Mouse (Mus musculus): Measurements from ENCODE around the gene Secisbp2. TPM values are rescaled to one million over a fixed set of nuclear protein-coding genes. Genes with fewer than 3 reads are reported as not detected.
"Not testable (repeated sequence)": the region's sequence is repeated elsewhere in the genome, so short reads cannot be mapped to it uniquely, and the experiment has no call there.

Gene Secisbp2
- polyA plus RNA-seq, 1 experiment from 2014 or later, result 31.9 TPM

DNA sequence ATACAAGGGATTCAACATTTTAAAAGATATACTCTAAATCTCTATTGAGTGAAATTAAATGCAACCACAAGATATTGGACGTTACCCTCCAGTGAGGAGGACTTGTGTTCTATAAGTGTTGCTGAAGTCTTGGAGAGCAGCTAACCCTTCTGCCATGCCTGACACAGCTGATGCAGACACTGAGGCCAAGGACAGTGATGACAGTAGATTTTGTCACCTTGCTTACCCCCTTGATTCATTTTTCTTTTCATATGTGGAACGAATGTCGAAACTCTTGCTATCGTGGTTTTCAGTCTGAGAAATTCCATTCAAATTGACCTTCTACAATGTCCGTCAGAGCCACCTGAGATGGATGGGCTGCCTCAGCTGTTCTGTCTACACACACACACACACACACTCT lies 28.9 kb upstream of the Secisbp2 start:
- no peak overlapping the region for H3K27ac ChIP-seq
- 89% methylated on average over 5 of the region's 5 CpGs for WGBS
- ATAC-seq (ENCODE audit: low FRiP score), result no peak

DNA sequence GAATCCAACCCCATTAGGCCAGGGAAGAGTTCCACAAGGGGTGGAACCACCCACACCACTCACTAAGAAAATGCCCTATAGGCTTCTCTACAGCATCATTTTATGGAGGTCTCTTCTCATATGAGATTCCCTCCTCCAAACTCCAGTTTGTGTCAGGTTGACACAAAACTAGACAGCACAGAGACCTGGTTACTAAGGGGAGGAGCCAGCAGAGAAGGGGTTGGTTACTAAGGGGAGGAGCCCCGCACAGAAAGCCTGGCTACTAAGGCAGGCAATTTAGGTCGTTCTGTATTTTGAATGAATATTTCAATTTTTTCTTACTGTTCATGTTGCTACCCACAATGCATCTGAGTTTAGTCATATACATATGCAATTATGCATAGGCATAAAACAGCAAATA lies 27.8 kb upstream of the Secisbp2 start:
- no peak for ATAC-seq (ENCODE audit: low FRiP score)

More for the DNA sequence above, 28.9 kb upstream of the Secisbp2 start:
- Histone ChIP-seq H3K4me3 (no peak overlapping the region), H3K27me3 (no peaks in the 10 kb centered on the region), H3K4me1 (replicated peaks) (no peaks in the 10 kb centered on the region), H3K36me3 (no peaks in the 10 kb centered on the region), H3K9ac (no peak overlapping the region), H3K4me2 (no peak overlapping the region), H3K9me3 (no peaks in the 10 kb centered on the region)

DNA sequence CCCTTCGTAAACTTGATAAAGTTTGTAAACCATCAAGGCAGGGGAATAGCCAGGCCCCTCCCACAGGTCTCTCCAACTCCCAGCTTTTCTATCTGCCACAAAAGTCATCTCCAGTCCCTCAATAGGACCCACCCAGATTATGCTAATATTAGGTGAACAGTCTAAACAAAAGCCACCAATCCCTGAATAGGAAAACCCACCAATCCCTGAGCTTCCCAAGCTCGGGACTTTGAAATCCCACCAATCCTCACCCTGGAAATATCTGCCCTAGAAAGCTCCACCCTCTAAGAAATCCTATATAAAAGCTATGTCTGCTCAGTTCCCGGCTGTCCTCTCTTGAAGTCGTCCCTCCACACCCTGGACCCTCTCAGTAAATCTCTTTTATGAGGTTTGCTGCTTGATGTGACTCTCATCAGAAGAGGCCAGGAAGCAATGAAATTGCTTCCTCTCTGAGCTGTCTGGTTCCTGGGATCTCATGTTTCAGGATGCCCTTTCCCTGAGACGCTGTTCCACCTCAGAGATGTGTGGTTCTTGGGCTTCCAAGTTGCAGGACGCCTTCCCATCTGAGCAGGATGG lies 23.1 kb upstream of the Secisbp2 start:
- no peak overlapping the region for H3K9ac ChIP-seq
- H3K4me2 ChIP-seq, result no peak overlapping the region
- no peak overlapping the region for H3K4me3 ChIP-seq
- no peaks in the 10 kb centered on the region for H3K27me3 ChIP-seq
- H3K36me3 ChIP-seq, result no peaks in the 10 kb centered on the region
- H3K27ac ChIP-seq, result no peak overlapping the region
- ATAC-seq (ENCODE audit: low FRiP score), result no peak
- no peaks in the 10 kb centered on the region for H3K9me3 ChIP-seq
- 88% methylated on average over 6 of the region's 6 CpGs for WGBS
- no peaks in the 10 kb centered on the region for H3K4me1 ChIP-seq (replicated peaks)

More for the DNA sequence above, 27.8 kb upstream of the Secisbp2 start:
- Histone ChIP-seq H3K9me3 (no peaks in the 10 kb centered on the region), H3K9ac (no peak overlapping the region), H3K4me2 (no peak overlapping the region), H3K27ac (no peak overlapping the region), H3K27me3 (no peaks in the 10 kb centered on the region), H3K36me3 (no peaks in the 10 kb centered on the region), H3K4me1 (replicated peaks) (no peaks in the 10 kb centered on the region), H3K4me3 (no peak overlapping the region)
- 89% methylated on average over 2 of the region's 2 CpGs for WGBS

DNA sequence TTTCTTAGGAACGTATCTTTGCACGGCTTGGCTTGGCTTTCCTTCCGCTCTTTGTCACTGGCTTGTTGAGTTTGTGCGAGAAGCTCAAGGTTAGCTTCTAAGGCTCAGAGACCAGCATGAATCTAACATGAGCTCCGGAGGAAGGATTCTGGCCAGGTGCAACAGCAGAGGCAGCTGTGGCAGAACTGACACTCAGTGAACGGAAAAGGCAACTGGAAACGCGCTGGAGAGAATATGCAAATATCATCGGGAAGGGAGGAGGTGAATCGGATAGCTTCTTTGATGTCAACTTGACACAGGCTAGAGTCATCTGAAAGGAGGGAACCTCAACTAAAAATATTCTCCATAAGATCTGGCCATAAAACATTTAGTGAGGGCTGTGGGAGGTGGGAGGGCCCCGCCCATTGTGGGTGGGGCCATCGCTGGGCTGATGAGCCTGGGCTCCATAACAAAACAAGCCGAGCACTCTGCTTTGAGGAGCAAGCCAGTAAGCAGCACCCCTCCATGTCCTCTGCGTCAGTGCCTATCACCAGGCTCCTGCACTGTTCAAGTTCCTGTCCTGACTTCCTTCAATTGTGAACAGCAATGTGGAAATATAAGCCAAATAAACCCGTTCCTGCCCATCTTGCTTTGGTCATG lies 20.0 kb upstream of the Secisbp2 start:
- Histone ChIP-seq H3K4me1 (replicated peaks) (no peaks in the 10 kb centered on the region), H3K4me2 (no peak overlapping the region), H3K9ac (no peak overlapping the region), H3K9me3 (no peaks in the 10 kb centered on the region), H3K27ac (no peak overlapping the region), H3K36me3 (no peaks in the 10 kb centered on the region), H3K27me3 (no peaks in the 10 kb centered on the region), H3K4me3 (no peak overlapping the region)
- no peak for ATAC-seq (ENCODE audit: low FRiP score)
- 79% methylated on average over 15 of the region's 15 CpGs for WGBS

DNA sequence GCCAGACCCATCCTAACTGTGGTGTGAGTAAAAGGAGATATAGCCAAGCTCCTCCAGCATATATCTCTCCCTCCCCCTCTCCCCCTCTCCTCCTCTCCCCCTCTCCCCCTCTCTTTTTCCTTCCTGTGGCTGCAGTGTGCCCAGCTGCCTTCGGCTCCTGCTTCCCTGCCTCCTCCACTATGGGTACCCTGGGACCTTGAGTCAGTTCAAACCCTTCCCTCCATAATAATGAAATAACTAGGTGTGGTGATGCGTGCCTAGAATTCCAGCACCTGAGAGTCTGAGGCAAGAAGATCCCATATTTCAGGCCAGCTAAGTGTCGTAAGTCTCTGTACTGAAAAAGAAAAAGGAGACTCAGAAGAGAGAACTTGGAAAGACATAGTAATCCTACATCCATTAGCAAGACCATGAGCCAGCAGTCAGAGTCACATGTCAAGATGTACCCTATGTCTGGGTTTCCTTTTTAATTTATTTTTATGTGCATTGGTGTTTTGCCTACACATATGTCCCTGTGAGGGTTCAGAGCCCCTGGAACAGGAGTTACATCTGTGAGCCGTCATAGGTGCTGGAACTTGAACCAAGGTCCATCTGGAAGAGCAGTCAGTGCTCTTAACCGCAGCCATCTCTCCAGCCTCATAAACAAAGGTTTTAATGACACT lies 18.8 kb upstream of the Secisbp2 start:
- no peak overlapping the region for H3K9ac ChIP-seq
- H3K4me3 ChIP-seq, result no peak overlapping the region
- ATAC-seq (ENCODE audit: low FRiP score), result no peak
- H3K9me3 ChIP-seq, result no peaks in the 10 kb centered on the region
- no peak overlapping the region for H3K27ac ChIP-seq
- H3K36me3 ChIP-seq, result no peaks in the 10 kb centered on the region
- 86% methylated on average over 5 of the region's 5 CpGs for WGBS
- no peak overlapping the region for H3K4me2 ChIP-seq
- no peaks in the 10 kb centered on the region for H3K27me3 ChIP-seq
- no peaks in the 10 kb centered on the region for H3K4me1 ChIP-seq (replicated peaks)

DNA sequence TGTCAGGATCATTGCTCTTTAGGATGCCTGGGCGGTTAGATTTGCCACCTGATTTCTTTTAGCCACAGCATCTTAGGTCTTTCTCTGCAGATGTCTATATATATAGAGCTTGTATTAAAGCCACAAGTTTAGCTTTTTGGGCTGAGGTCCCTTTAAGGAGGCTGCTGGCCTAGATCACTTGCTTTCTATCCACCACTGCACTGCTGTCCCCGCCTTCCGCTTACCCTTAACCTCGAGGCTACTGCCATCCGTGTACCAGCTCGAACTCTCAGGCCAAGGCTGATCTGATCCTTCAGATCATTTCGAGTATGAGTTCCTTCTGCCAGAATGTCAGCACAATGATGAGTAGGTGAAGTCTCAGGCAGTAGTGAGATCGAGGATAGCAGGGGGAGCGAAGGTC lies 16.1 kb upstream of the Secisbp2 start:
- 72% methylated on average over 4 of the region's 9 CpGs for WGBS
- H3K4me2 ChIP-seq; H3K4me3 ChIP-seq; H3K9ac ChIP-seq; H3K4me1 ChIP-seq (replicated peaks); H3K36me3 ChIP-seq; ATAC-seq (ENCODE audit: low FRiP score); H3K27ac ChIP-seq; H3K27me3 ChIP-seq; H3K9me3 ChIP-seq: not testable (repeated sequence)

DNA sequence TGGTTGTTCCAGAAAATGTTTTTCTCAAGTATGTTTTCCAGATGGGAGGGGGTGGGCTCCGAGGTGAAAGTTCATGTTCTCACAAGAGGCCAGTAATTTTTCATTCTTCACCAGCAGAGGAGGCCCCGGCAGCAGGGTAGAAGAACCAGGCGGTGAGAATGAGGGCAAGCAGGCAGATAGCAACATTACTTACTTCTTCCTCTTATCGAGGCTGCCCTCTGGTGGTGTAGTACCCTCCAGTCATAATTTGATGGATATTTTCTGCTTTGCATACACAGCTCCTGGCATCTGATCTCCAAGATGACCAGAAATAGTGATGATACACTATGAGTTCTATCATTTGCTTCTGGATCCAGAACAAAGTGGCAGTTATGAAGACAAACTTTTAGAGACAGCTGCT lies 12.5 kb upstream of the Secisbp2 start:
- 92% methylated on average over 4 of the region's 4 CpGs for WGBS
- Histone ChIP-seq H3K4me1 (replicated peaks) (no peaks in the 10 kb centered on the region), H3K4me3 (no peak overlapping the region), H3K27me3 (no peaks in the 10 kb centered on the region), H3K36me3 (no peaks in the 10 kb centered on the region), H3K4me2 (no peak overlapping the region), H3K27ac (no peak overlapping the region), H3K9ac (no peak overlapping the region), H3K9me3 (no peaks in the 10 kb centered on the region)
- no peak for ATAC-seq (ENCODE audit: low FRiP score)

DNA sequence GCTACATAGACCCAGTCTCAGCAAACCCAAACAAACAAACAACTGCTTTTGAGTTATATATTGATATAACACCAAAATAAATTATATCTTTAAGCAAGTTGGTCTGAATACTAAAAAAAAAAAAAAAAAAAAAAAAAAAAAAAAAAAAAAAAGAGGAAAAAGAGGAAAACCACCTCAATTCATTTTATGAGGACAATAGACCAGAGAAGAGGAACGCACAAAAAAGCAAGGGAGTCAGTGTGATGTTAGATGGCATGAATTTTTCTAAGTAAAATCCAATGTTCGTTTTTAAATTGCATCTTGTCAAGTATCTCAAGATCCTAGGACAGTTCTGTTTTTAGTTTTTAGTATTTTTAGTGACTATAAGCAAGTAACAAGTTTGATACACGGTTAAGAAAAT lies 10.1 kb upstream of the Secisbp2 start:
- no peaks in the 10 kb centered on the region for H3K36me3 ChIP-seq
- no peak overlapping the region for H3K27ac ChIP-seq
- H3K27me3 ChIP-seq, result no peaks in the 10 kb centered on the region
- WGBS, result 95% methylated on average over 3 of the region's 3 CpGs
- no peak overlapping the region for H3K4me2 ChIP-seq
- H3K4me3 ChIP-seq, result no peak overlapping the region
- H3K9me3 ChIP-seq, result no peaks in the 10 kb centered on the region
- no peak for ATAC-seq (ENCODE audit: low FRiP score)
- H3K9ac ChIP-seq, result no peak overlapping the region
- peaks cover 9% of the 10 kb centered on the region for H3K4me1 ChIP-seq (replicated peaks)

DNA sequence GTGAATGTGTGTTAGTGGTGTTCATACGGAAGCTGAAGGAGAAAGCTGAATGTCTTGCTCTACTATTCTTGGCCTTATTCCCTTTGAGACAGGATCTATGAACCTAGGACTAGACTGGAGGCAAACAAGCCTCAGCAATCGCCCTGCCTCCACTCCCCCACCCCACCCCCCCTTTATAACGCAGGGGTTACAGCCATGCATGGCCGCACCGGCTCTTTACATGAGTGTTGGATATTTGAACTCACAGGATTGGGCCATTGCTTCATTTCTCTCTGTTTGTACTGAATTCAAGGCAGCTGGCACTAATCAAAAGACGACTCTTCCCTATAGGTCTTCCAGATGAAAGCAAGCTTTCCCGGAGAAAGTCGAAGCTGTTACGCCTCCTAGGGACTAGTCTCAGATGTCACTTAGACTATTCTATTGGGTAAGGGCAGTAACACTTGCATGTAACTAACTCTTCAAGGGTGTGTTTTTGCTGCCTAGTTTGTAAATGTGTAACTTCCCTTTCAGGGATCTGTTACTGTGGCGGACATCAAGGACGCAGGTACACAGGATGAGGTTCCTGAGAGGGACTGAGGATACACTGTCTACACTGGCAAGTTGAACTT lies 9.2 kb upstream of the Secisbp2 start:
- WGBS, result 40% methylated on average over 11 of the region's 11 CpGs
- H3K4me3 ChIP-seq, result no peak overlapping the region
- no peak overlapping the region for H3K27ac ChIP-seq
- no peak overlapping the region for H3K9ac ChIP-seq
- ATAC-seq (ENCODE audit: low FRiP score), result no peak
- no peaks in the 10 kb centered on the region for H3K27me3 ChIP-seq
- no peak overlapping the region for H3K4me2 ChIP-seq
- no peaks in the 10 kb centered on the region for H3K36me3 ChIP-seq
- H3K4me1 ChIP-seq (replicated peaks), result peaks cover 9% of the 10 kb centered on the region
- no peaks in the 10 kb centered on the region for H3K9me3 ChIP-seq

DNA sequence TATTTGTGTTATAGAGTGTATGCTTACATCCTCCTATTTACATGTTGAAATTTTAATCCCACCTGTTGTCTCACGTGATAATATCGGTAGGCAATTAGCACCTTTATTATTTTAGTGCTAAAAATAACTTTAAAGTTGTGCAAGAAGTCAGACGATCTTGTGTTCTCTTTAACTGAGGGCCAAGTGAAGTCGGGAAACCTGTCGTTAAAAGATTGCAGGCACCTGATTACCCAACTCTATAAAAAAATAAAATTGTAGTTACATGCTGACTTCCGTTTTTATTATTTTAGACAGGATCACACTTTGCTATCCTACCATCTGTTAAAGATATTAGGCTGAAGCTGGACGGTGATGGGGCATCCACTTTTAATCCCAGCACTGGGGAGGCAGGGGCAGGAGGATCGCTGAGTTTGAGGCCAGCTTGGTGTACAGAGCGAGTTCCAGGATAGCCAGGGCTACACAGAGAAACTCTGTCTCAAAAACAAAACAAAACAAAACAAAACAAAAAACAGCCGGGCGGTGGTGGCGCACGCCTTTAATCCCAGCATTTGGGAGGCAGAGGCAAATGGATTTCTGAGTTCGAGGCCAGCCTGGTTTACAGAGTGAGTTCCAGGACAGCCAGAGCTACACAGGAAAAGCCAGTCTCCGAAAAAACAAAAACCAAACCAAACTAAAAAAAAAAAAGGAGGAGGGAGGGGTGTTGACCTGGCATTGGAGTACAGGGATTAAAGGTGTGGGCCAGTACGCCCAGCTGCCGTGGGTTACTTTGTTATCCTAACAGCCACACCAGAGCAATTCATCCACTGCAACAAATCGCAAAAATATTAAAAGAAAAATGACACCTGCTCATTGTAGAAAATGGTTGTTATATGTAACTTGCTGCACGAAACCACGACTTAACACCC lies 7.3 kb upstream of the Secisbp2 start:
- H3K36me3 ChIP-seq, result no peaks in the 10 kb centered on the region
- no peaks in the 10 kb centered on the region for H3K9me3 ChIP-seq
- H3K27ac ChIP-seq, result peak overlapping the region; percentile 66; the same call in 1 of the 2 replicates
- peak overlapping the region; percentile 93 for H3K4me2 ChIP-seq
- H3K27me3 ChIP-seq, result no peaks in the 10 kb centered on the region
- H3K4me1 ChIP-seq (replicated peaks), result peaks cover 9% of the 10 kb centered on the region
- H3K4me3 ChIP-seq, result peak overlapping the region; percentile 71
- WGBS, result 52% methylated on average over 20 of the region's 20 CpGs
- H3K9ac ChIP-seq, result peak overlapping the region; percentile 80
- peak; percentile 44 for ATAC-seq (ENCODE audit: low FRiP score)

DNA sequence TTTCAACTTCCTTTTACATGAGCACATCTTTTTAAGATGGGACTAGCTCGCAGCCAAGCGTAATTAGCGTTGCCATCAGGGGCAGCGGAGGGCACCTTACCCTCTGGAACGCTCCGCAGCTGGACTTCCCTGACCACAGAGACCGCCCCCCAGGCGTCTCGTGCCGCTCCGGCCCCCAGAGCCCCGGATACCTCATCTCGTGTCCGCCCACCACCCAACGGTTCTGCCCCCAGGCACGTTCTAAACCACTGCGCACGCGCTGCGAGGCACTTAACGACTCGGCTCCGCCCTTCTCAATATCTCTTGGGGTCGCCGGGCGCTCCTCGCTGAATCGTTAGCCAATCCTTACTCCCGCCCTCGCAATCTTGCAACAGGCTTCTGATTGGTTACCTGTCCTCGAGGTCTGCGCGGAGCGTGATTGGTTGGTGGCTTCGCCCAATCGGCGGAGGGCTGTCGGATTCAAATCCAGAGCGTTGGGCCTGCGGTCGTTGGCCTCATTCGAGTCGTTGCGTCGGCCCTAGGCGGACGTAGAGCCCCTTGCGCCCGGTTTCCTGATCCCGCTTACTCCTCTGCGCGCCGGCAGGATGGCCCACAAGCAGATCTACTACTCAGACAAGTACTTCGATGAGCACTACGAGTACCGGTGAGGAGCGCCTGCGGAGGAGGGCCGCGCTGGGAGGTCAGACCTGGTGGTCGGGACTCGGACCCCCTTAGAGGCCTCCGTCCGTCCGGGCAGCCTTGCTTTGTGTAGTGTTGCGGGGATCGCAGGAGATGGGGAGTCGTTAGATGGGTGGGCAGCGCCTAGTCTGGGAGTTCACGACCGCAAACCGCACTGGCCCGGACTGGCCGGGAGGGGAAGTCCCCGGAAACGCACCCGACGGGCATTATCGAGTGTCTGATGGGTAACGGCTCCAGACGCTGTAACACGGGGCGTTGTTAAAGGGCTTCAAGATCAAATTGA lies 6.4 kb upstream of the Secisbp2 start, which contains the start of gene Cks2:
Cks2 (plus strand) TSS at position 404 of the 961 bp plus-strand sequence.
- H3K9ac ChIP-seq, result peak within 1 kb of the TSS; percentile 80
- peak; percentile 99 for ATAC-seq (ENCODE audit: low FRiP score)
- peaks cover 9% of the 10 kb centered on the region for H3K4me1 ChIP-seq (replicated peaks)
- H3K9me3 ChIP-seq, result no peaks in the 10 kb centered on the region
- H3K36me3 ChIP-seq, result no peaks in the 10 kb centered on the region
- H3K27ac ChIP-seq, result peak within 1 kb of the TSS; percentile 66; the same call in 1 of the 2 replicates
- H3K4me2 ChIP-seq, result peak within 1 kb of the TSS; percentile 93
- no peaks in the 10 kb centered on the region for H3K27me3 ChIP-seq
- WGBS, result under 1% methylated on average over 83 of the region's 83 CpGs
- H3K4me3 ChIP-seq, result peak within 1 kb of the TSS; percentile 71

Measured in hindbrain, embryonic 13.5 days (tissue).